Mouse (Mus musculus) MEL (cell line): ENCODE measurements at regions not wholly inside any gene's neighbourhood (a gene's known extent, or its start where the extent isn't known, plus 50 kb on each side); places are given as distances from the start of the nearest gene placed in this dataset.

Source experiments
- DNase-seq: peaks from one replicate; pipeline ENCODE4 v3.0.0; 2011; ENCODE audit warnings: low read depth, low spot score
- H3K27ac ChIP-seq: 2 replicates; pipeline ENCODE4 v1.5.1; 2012; ENCODE audit warnings: low read depth, mild to moderate bottlenecking, control low read depth, low read length, moderate library complexity; ENCODE audit not compliant: control insufficient read depth
- H3K27me3 ChIP-seq, 2 experiments: fragments of 150-350 bp in 1 of 2; sonication (generic) in 1 of 2; 2 replicates each; pipeline ENCODE4 v1.6.1; 2012; ENCODE audit warnings: low read length in 2 of 2, mild to moderate bottlenecking in 2 of 2, improper control_type of control experiment in 1 of 2, moderate library complexity in 1 of 2; ENCODE audit not compliant: insufficient read depth in 2 of 2, control insufficient read depth in 1 of 2
- H3K36me3 ChIP-seq, 2 experiments: 2 replicates each; pipeline ENCODE4 v1.6.1; 2012 to 2014; ENCODE audit warnings: low read length in 2 of 2, improper control_type of control experiment in 1 of 2, inconsistent platforms in 1 of 2, mild to moderate bottlenecking in 1 of 2; ENCODE audit not compliant: insufficient read depth in 2 of 2, control insufficient read depth in 1 of 2
- H3K4me1 ChIP-seq, 2 experiments: fragments of 150-350 bp in 1 of 2; sonication (generic) in 1 of 2; 2 replicates each; pipeline ENCODE4 v1.6.1; 2012; ENCODE audit warnings: low read length in 2 of 2, improper control_type of control experiment in 1 of 2, mild to moderate bottlenecking in 1 of 2; ENCODE audit not compliant: insufficient read depth in 2 of 2, control insufficient read depth in 1 of 2
- H3K4me3 ChIP-seq, 2 experiments: fragments of 150-350 bp in 1 of 2; sonication (generic) in 1 of 2; 2 replicates each; pipeline ENCODE4 v1.5.1; 2012; ENCODE audit warnings: low read depth in 2 of 2, low read length in 2 of 2, mild to moderate bottlenecking in 2 of 2, moderate library complexity in 2 of 2, control low read depth in 1 of 2, improper control_type of control experiment in 1 of 2; ENCODE audit not compliant: control insufficient read depth in 1 of 2, insufficient read depth in 1 of 2
- H3K79me2 ChIP-seq: 2 replicates; pipeline ENCODE4 v1.6.1; 2012; ENCODE audit warnings: mild to moderate bottlenecking, low read length, moderate library complexity; ENCODE audit not compliant: control insufficient read depth, poor library complexity, insufficient read depth
- H3K9ac ChIP-seq: 2 replicates; pipeline ENCODE4 v1.6.1; 2012; ENCODE audit warnings: low read depth, mild to moderate bottlenecking, control low read depth, low read length, moderate library complexity; ENCODE audit not compliant: control insufficient read depth, poor library complexity, severe bottlenecking
- H3K9me3 ChIP-seq: fragments of 150-350 bp; sonication (generic); replicated peaks from 2 replicates; pipeline ENCODE4 v1.6.1; 2012; ENCODE audit warnings: mild to moderate bottlenecking, low read length, improper control_type of control experiment, moderate library complexity; ENCODE audit not compliant: insufficient read depth
- BHLHE40 ChIP-seq: IDR thresholded peaks from 2 replicates; pipeline ENCODE4 v1.6.1; 2012; ENCODE audit warnings: low read depth, mild to moderate bottlenecking, inconsistent platforms, low read length, improper control_type of control experiment, borderline replicate concordance
- CHD1 ChIP-seq: IDR thresholded peaks from 2 replicates; pipeline ENCODE4 v1.6.1; 2012; ENCODE audit warnings: low read depth, mild to moderate bottlenecking, inconsistent platforms, low read length, improper control_type of control experiment
- CTCF ChIP-seq, 3 experiments: IDR thresholded peaks in 2 of 3; conservative IDR thresholded peaks in 1 of 3; 2 replicates each; pipeline ENCODE4 v1.5.1; 2011 to 2012; ENCODE audit warnings: low read length in 3 of 3, low read depth in 2 of 3, mild to moderate bottlenecking in 2 of 3, improper control_type of control experiment in 1 of 3, inconsistent platforms in 1 of 3, mixed read lengths in 1 of 3, moderate library complexity in 1 of 3; ENCODE audit not compliant: control insufficient read depth in 1 of 3, insufficient read depth in 1 of 3, poor library complexity in 1 of 3, severe bottlenecking in 1 of 3
- E2F4 ChIP-seq: IDR thresholded peaks from 2 replicates; pipeline ENCODE4 v1.6.1; 2011; ENCODE audit warnings: low read depth, low read length, improper control_type of control experiment, borderline replicate concordance
- ELF1 ChIP-seq: IDR thresholded peaks from 2 replicates; pipeline ENCODE4 v1.6.1; 2014; ENCODE audit warnings: low read depth, mild to moderate bottlenecking, inconsistent platforms, low read length, improper control_type of control experiment, moderate library complexity
- EP300 ChIP-seq, 2 experiments: IDR thresholded peaks; 2 replicates each; pipeline ENCODE4 v1.6.1; 2011; ENCODE audit warnings: improper control_type of control experiment in 2 of 2, low read length in 2 of 2, low read depth in 1 of 2, mild to moderate bottlenecking in 1 of 2
- GABPA ChIP-seq: IDR thresholded peaks from 2 replicates; pipeline ENCODE4 v1.6.1; 2012; ENCODE audit warnings: low read depth, mild to moderate bottlenecking, inconsistent platforms, low read length, improper control_type of control experiment, moderate library complexity
- GATA1 ChIP-seq: IDR thresholded peaks from 2 replicates; pipeline ENCODE4 v1.6.1; 2011; ENCODE audit warnings: low read depth, low read length, improper control_type of control experiment
- JUND ChIP-seq: IDR thresholded peaks from 2 replicates; pipeline ENCODE4 v1.6.1; 2011; ENCODE audit warnings: low read depth, mild to moderate bottlenecking, improper control_type of control experiment, low read length
- KAT2A ChIP-seq: conservative IDR thresholded peaks from 2 replicates; pipeline ENCODE4 v1.6.1; 2012; ENCODE audit warnings: low read depth, low read length, improper control_type of control experiment, inconsistent platforms
- MAX ChIP-seq: IDR thresholded peaks from 2 replicates; pipeline ENCODE4 v1.6.1; 2011; ENCODE audit warnings: low read length, improper control_type of control experiment
- MEF2A ChIP-seq: IDR thresholded peaks from 2 replicates; pipeline ENCODE4 v1.6.1; 2014; ENCODE audit warnings: low read depth, mild to moderate bottlenecking, inconsistent platforms, low read length, improper control_type of control experiment; ENCODE audit not compliant: poor library complexity, insufficient replicate concordance, severe bottlenecking; ENCODE audit errors: extremely low read depth
- MXI1 ChIP-seq: IDR thresholded peaks from 2 replicates; pipeline ENCODE4 v1.6.1; 2011; ENCODE audit warnings: mild to moderate bottlenecking, low read depth, low read length, improper control_type of control experiment
- MYB ChIP-seq: IDR thresholded peaks from 2 replicates; pipeline ENCODE4 v1.6.1; 2011; ENCODE audit warnings: mild to moderate bottlenecking, low read depth, low read length, improper control_type of control experiment
- MYC ChIP-seq: IDR thresholded peaks from 2 replicates; pipeline ENCODE4 v1.6.1; 2011; ENCODE audit warnings: low read depth, mild to moderate bottlenecking, low read length, improper control_type of control experiment, moderate library complexity
- NRF1 ChIP-seq: IDR thresholded peaks from 2 replicates; pipeline ENCODE4 v1.6.1; 2014; ENCODE audit warnings: low read depth, mild to moderate bottlenecking, inconsistent platforms, low read length, improper control_type of control experiment, moderate library complexity; ENCODE audit not compliant: poor library complexity, insufficient read depth, severe bottlenecking
- POLR2AphosphoS2 ChIP-seq: IDR thresholded peaks from 2 replicates; pipeline ENCODE4 v1.6.1; 2011; ENCODE audit warnings: low read length, improper control_type of control experiment
- POLR2AphosphoS5 ChIP-seq: IDR thresholded peaks from 2 replicates; pipeline ENCODE4 v1.6.1; 2012; ENCODE audit warnings: low read depth, borderline replicate concordance, mild to moderate bottlenecking, inconsistent platforms, low read length, moderate library complexity, mixed read lengths
- RAD21 ChIP-seq: IDR thresholded peaks from 2 replicates; pipeline ENCODE4 v1.6.1; 2011; ENCODE audit warnings: mild to moderate bottlenecking, low read depth, low read length, improper control_type of control experiment
- SIN3A ChIP-seq: IDR thresholded peaks from 2 replicates; pipeline ENCODE4 v1.6.1; 2012; ENCODE audit warnings: low read length, improper control_type of control experiment, inconsistent platforms
- TAL1 ChIP-seq: IDR thresholded peaks from 2 replicates; pipeline ENCODE4 v1.6.1; 2012; ENCODE audit warnings: mild to moderate bottlenecking, inconsistent platforms, low read length, moderate library complexity, mixed read lengths
- TBP ChIP-seq: IDR thresholded peaks from 2 replicates; pipeline ENCODE4 v1.8.0; 2011; ENCODE audit warnings: low read depth, low read length, improper control_type of control experiment
- UBTF ChIP-seq: IDR thresholded peaks from 2 replicates; pipeline ENCODE4 v1.6.1; 2012; ENCODE audit warnings: low read depth, mild to moderate bottlenecking, inconsistent platforms, low read length, improper control_type of control experiment, moderate library complexity, borderline replicate concordance; ENCODE audit not compliant: insufficient read depth
- ZC3H11A ChIP-seq: IDR thresholded peaks from 2 replicates; pipeline ENCODE4 v1.6.1; 2012; ENCODE audit warnings: low read depth, mild to moderate bottlenecking, inconsistent platforms, low read length, improper control_type of control experiment
- ZMIZ1 ChIP-seq: IDR thresholded peaks from 2 replicates; pipeline ENCODE4 v1.6.1; 2012; ENCODE audit warnings: low read depth, mild to moderate bottlenecking, inconsistent platforms, low read length, improper control_type of control experiment, moderate library complexity

DNA sequence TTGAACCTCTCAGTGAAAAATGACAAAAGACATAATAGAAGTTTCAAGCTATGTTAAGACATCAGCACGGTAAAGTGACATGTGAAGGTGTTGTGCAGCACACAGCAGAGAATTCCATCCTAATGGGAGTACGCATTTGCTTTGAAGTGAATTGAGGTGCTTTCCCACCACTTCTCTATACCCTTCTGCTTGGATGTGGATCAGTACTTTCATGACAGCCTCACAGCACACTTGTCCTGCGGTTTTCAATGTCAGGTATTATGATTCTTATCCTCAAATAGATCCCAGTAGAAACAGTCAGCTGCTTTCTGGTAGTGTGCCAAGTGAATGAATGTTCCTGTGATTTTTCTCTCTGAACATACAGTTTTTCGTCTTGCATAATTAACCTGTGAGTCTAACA lies 380.6 kb upstream of the Cntn5 start:
- H3K9ac ChIP-seq = no peak overlapping the region
- TF ChIP-seq BHLHE40 = no peak
- TF ChIP-seq UBTF = no peak
- TF ChIP-seq RAD21 = no peak
- no peak for TF ChIP-seq EP300 (IDR thresholded peaks at IDR 0.05; ENCODE audit: low read depth in 1 of 2, low read length in 2 of 2)
- TF ChIP-seq MYB = no peak
- no peak for TF ChIP-seq KAT2A
- no peak for TF ChIP-seq ELF1
- no peak for TF ChIP-seq TBP
- no peak for TF ChIP-seq NRF1
- TF ChIP-seq TAL1 = no peak
- no peak for TF ChIP-seq MAX
- no peak for TF ChIP-seq ZC3H11A
- TF ChIP-seq GABPA = no peak
- no peak for TF ChIP-seq CTCF (IDR thresholded peaks at IDR 0.05 in 2 of 3, conservative IDR thresholded peaks at IDR 0.05 in 1 of 3; ENCODE audit: control insufficient read depth in 1 of 3, insufficient read depth in 1 of 3, low read depth in 2 of 3, low read length in 3 of 3, poor library complexity in 1 of 3, severe bottlenecking in 1 of 3)
- TF ChIP-seq E2F4 = no peak
- TF ChIP-seq ZMIZ1 = no peak
- no peaks in the 10 kb centered on the region for H3K36me3 ChIP-seq
- no peaks in the 10 kb centered on the region for H3K4me1 ChIP-seq
- DNase-seq = no peak
- H3K9me3 ChIP-seq = no peaks in the 10 kb centered on the region
- no peaks in the 10 kb centered on the region for H3K79me2 ChIP-seq
- H3K27me3 ChIP-seq = no peaks in the 10 kb centered on the region
- no peak overlapping the region for H3K4me3 ChIP-seq
- H3K27ac ChIP-seq = no peak overlapping the region

DNA sequence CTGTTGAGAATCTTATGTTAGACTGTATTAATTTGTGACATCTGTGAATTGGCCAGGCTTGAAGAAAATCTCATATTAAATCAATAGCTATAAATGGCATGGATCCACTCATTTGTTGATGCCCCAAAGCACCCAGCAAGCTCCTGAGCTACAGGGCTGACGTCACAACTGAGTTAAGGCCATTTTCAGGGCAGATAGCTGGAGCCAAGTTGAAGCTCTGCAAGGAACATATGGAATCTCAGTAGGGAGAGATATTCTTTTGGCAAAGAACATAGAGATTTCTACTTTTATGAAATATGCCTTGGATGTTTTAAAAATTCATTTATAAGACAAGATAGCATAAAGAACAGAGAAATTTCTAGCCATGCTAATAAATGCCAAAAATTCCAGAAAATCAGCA lies 380.0 kb upstream of the Cntn5 start:
- Histone ChIP-seq H3K36me3 (no peaks in the 10 kb centered on the region), H3K79me2 (no peaks in the 10 kb centered on the region), H3K4me3 (no peak overlapping the region), H3K27ac (no peak overlapping the region), H3K4me1 (no peaks in the 10 kb centered on the region), H3K9ac (no peak overlapping the region), H3K9me3 (no peaks in the 10 kb centered on the region), H3K27me3 (no peaks in the 10 kb centered on the region)
- TF ChIP-seq MXI1 (no peak), CHD1 (no peak), CTCF (IDR thresholded peaks at IDR 0.05 in 2 of 3, conservative IDR thresholded peaks at IDR 0.05 in 1 of 3; ENCODE audit: control insufficient read depth in 1 of 3, insufficient read depth in 1 of 3, low read depth in 2 of 3, low read length in 3 of 3, poor library complexity in 1 of 3, severe bottlenecking in 1 of 3) (no peak), JUND (no peak), E2F4 (no peak), SIN3A (no peak), ZMIZ1 (no peak), EP300 (IDR thresholded peaks at IDR 0.05; ENCODE audit: low read depth in 1 of 2, low read length in 2 of 2) (no peak), POLR2AphosphoS2 (no peak), MYC (no peak), POLR2AphosphoS5 (no peak), GATA1 (no peak), MEF2A (no peak)
- DNase-seq = no peak
